Comparison of ENCODE assay signal across 8 mouse cellular contexts in the genomic region with DNA sequence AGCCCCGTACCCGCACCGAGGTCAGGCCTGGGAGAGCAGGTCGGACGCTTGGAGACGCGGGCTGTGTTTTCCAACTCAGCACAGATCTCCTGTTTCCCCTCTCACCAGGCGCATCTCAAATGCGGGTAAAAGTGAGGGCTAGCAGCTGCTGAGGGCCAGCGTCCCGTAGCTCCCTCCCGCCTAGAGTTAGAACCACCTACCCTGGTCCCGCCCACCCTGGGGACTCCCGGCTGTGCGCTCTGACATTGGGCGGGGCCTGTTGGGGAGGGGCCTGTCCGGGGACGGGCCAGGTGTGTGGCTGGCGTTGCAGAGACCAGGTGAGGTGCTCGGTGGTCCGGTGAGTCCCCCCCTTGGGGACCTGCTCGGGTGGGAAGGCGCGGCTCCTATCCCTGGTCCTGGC. TPM values are rescaled to one million over a fixed set of nuclear protein-coding genes. Genes with fewer than 3 reads are reported as not detected.
A peak's percentile ranks its signal among the peaks of the same experiment; 100 is the strongest.
DNase-seq lines count a peak whose midpoint lies in the region; ATAC-seq and TF ChIP-seq lines count a peak whose summit lies in the region.

A gene (plus strand): TSS at position 262 of the 400 bp plus-strand sequence.

- peak; percentile 48 to 66 for DNase-seq in urinary bladder, adult 18-20 months (ENCODE audit: low spot score in 2 of 2)
- no peak for DNase-seq in urinary bladder, postnatal 10 days (ENCODE audit: low spot score)
- DNase-seq in kidney, postnatal 0 days (ENCODE audit: low spot score), result peak; percentile 76
- peak; percentile 89 for DNase-seq in lung, postnatal 36 days
- peak; percentile 16 to 26 for DNase-seq in thymus, postnatal 36 days
- DNase-seq in cerebellum, postnatal 36 days, result no peak
- no peak for DNase-seq in right cerebral cortex, adult 18-20 months

- H3K27me3 ChIP-seq in heart, embryonic 14.5 days (ENCODE audit: control insufficient read depth, insufficient read depth, low read length), result no peaks in the 10 kb centered on the region
- H3K27me3 ChIP-seq in kidney, postnatal 0 days (ENCODE audit: insufficient read depth, low read length), result no peaks in the 10 kb centered on the region

- no peaks in the 10 kb centered on the region for H3K9me3 ChIP-seq in heart, embryonic 14.5 days (ENCODE audit: control insufficient read depth, low read length)
- no peaks in the 10 kb centered on the region for H3K9me3 ChIP-seq in kidney, postnatal 0 days (replicated peaks; ENCODE audit: low read length)

- 4% methylated on average over 20 of the region's 24 CpGs for WGBS in heart, embryonic 14.5 days
- 4% methylated on average over 23 of the region's 24 CpGs for WGBS in kidney, postnatal 0 days

- no peak within 1 kb of the TSS for H3K27ac ChIP-seq in heart, embryonic 14.5 days (replicated peaks in 1 of 2; ENCODE audit: control insufficient read depth in 1 of 2, insufficient read depth in 1 of 2, low read depth in 2 of 2, low read length in 2 of 2)
- peak within 1 kb of the TSS; percentile 67 for H3K27ac ChIP-seq in kidney, postnatal 0 days

- no peak for TF ChIP-seq CTCF in kidney, postnatal 0 days (IDR thresholded peaks at IDR 0.05; ENCODE audit: low read depth)

- peaks cover 12 to 19% of the 10 kb centered on the region in 2 experiments for H3K4me1 ChIP-seq in heart, embryonic 14.5 days (ENCODE audit: control insufficient read depth in 2 of 2, insufficient read depth in 2 of 2, low read length in 2 of 2)
- H3K4me1 ChIP-seq in kidney, postnatal 0 days (replicated peaks; ENCODE audit: insufficient read depth, low read length), result peaks cover 10% of the 10 kb centered on the region; the same call in 1 of the 2 replicates

- peak within 1 kb of the TSS; percentile 48 to 54 for H3K4me3 ChIP-seq in heart, embryonic 14.5 days (ENCODE audit: control insufficient read depth in 1 of 2, insufficient read depth in 1 of 2, low read depth in 1 of 2, low read length in 2 of 2)
- H3K4me3 ChIP-seq in kidney, postnatal 0 days (replicated peaks; ENCODE audit: low read depth, low read length), result peak within 1 kb of the TSS; percentile 48

- ATAC-seq in heart, embryonic 14.5 days (ENCODE audit: insufficient number of reproducible peaks, insufficient read depth, low FRiP score, low read depth), result peak; percentile 39; the same call in 1 of the 2 replicates
- peak; percentile 72 for ATAC-seq in kidney, postnatal 0 days (replicated peaks; ENCODE audit: low FRiP score, low read depth)

- H3K4me2 ChIP-seq in heart, embryonic 14.5 days (ENCODE audit: low read length), result peak within 1 kb of the TSS; percentile 95
- H3K4me2 ChIP-seq in kidney, postnatal 0 days (ENCODE audit: low read length), result peak within 1 kb of the TSS; percentile 90

- H3K36me3 ChIP-seq in heart, embryonic 14.5 days (ENCODE audit: control insufficient read depth, insufficient read depth, low read length), result no peaks in the 10 kb centered on the region
- no peaks in the 10 kb centered on the region for H3K36me3 ChIP-seq in kidney, postnatal 0 days (ENCODE audit: insufficient read depth, low read length)

- peak within 1 kb of the TSS; percentile 71 for H3K9ac ChIP-seq in heart, embryonic 14.5 days (ENCODE audit: low read length)
- peak within 1 kb of the TSS; percentile 66 for H3K9ac ChIP-seq in kidney, postnatal 0 days (ENCODE audit: low read depth, low read length)

RNA-seq across cellular contexts. Expression of the gene that starts here (rescaled TPM):
- 3.2 and 3.8 TPM in 2 replicates for polyA plus RNA-seq in heart, embryonic 14.5 days (2014; fragmentation: Nextera tagmentation; extraction: Ambion mirVana)
- polyA plus RNA-seq in kidney, postnatal 0 days (2015; fragmentation: Nextera tagmentation; extraction: Ambion mirVana), result 13.9 and 14.7 TPM in 2 replicates

Comparison
In these comparisons a context has a peak if more than half of its experiments do, and no peak if none do; other contexts are left out.
1. DNase-seq: peak in urinary bladder, adult 18-20 months (2 of 2), kidney, postnatal 0 days (single experiment), lung, postnatal 36 days (single experiment) and thymus, postnatal 36 days (2 of 2); none in urinary bladder, postnatal 10 days (single experiment), cerebellum, postnatal 36 days (0 of 2) and right cerebral cortex, adult 18-20 months (single experiment).